Mouse (Mus musculus) neural tube, embryonic 13.5 days (tissue): Measurements from ENCODE around the gene Fam196b. TPM values are rescaled to one million over a fixed set of nuclear protein-coding genes. Genes with fewer than 3 reads are reported as not detected.

Experiments
- ATAC-seq: fragments of 200-750 bp; cut with Nextera tagmentation; 2 replicates; pipeline ENCODE4 v1.8.0; 2017; ENCODE audit warnings: low read depth, mild to moderate bottlenecking, moderate TSS enrichment, moderate library complexity
- H3K27ac ChIP-seq: fragments of 300-500 bp; sonication (generic); replicated peaks from 2 replicates; pipeline ENCODE4 v1.5.1; 2015; ENCODE audit warnings: moderate library complexity, mild to moderate bottlenecking, inconsistent platforms
- H3K27me3 ChIP-seq: fragments of 300-500 bp; sonication (generic); 2 replicates; pipeline ENCODE4 v1.6.1; 2015; ENCODE audit warnings: mild to moderate bottlenecking, inconsistent platforms
- H3K36me3 ChIP-seq: fragments of 300-500 bp; sonication (generic); 2 replicates; pipeline ENCODE4 v1.6.1; 2015; ENCODE audit warnings: mild to moderate bottlenecking, inconsistent platforms
- H3K4me1 ChIP-seq: fragments of 300-500 bp; sonication (generic); replicated peaks from 2 replicates; pipeline ENCODE4 v1.6.1; 2015; ENCODE audit warnings: inconsistent platforms
- H3K4me2 ChIP-seq: fragments of 300-500 bp; sonication (generic); 2 replicates; pipeline ENCODE4 v1.6.1; 2015; ENCODE audit warnings: inconsistent platforms, mild to moderate bottlenecking, moderate library complexity
- H3K4me3 ChIP-seq: fragments of 300-500 bp; sonication (generic); 2 replicates; pipeline ENCODE4 v1.5.1; 2015; ENCODE audit warnings: mild to moderate bottlenecking, inconsistent platforms
- H3K9ac ChIP-seq: fragments of 300-500 bp; sonication (generic); 2 replicates; pipeline ENCODE4 v1.6.1; 2015; ENCODE audit warnings: moderate library complexity, mild to moderate bottlenecking, inconsistent platforms
- H3K9me3 ChIP-seq: fragments of 300-500 bp; sonication (generic); 2 replicates; pipeline ENCODE4 v1.6.1; 2016; ENCODE audit warnings: inconsistent platforms
- WGBS: fragments of 180-500 bp; shearing (Covaris S2); methylation state at CpG from one replicate; pipeline ENCODE4 v1.1.7; 2015; 5-methylcytosine and 5-hydroxymethylcytosine counted together
- polyA plus RNA-seq: library from polyadenylated mRNA; unstranded; fragments of >200 nt; fragmentation: Nextera tagmentation; extraction: Ambion mirVana; gene quantifications from 2 replicates; pipeline ENCODE4 v1.2.1, GENCODE M21; 2015

Fam196b gene
- polyA plus RNA-seq, 1 experiment from 2014 or later, result 3.8 TPM

DNA sequence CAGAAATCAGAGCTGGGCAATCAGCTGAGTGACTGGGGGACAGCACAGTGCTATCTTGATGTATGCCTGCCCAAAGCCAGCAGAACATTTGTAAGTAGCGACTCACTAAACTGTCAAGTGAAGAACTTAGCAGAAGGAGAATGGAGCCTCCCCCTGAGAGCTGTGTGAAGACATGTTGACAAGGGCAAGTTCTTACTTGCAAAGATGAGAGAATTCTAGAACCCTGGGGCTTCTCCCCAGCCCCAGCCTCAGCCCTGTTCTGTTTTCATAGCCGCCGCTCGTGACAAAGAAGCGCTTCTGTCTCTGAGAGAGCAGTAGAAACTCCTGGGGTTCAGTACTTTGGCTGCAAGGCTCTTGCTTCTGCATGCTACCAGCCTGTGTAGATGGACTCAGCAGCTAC is 25.1 kb downstream of the Fam196b start:
- Histone ChIP-seq H3K9me3 (no peaks in the 10 kb centered on the region), H3K4me2 (no peak overlapping the region), H3K27ac (no peak overlapping the region), H3K4me3 (no peak overlapping the region), H3K36me3 (no peaks in the 10 kb centered on the region), H3K9ac (no peak overlapping the region), H3K4me1 (peaks cover 23% of the 10 kb centered on the region), H3K27me3 (no peaks in the 10 kb centered on the region)
- no peak for ATAC-seq
- WGBS, result 76% methylated on average over 5 of the region's 5 CpGs

DNA sequence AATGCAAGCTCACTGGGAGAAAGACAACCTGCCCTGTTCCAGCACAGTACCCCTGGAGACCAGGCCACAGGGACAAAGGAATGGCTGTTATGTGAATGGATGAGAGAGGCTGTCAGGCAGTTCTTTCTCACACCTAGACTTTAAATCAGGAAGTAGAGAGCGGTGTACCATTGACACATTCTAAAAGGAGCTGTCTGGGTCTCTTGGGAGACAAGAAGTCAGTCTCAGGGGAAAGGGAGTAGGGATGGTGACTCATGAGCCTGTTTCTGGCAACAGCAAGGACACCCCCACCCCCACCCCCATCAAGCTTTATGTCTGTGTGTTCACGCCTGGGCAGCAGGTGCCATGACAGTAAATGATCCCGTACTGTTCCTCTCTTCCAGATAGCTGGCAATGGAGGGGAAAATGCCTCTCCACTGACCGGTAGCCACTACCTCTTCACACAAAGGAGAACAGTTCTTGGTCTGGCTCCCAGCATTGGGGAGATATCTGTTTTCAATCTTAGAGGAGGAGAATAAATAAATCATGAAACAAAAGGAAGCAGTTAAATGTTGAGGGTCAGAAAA is 29.2 kb downstream of the Fam196b start:
- H3K9me3 ChIP-seq, result no peaks in the 10 kb centered on the region
- H3K27ac ChIP-seq, result peak overlapping the region; percentile 78
- H3K9ac ChIP-seq, result no peak overlapping the region
- peaks cover 32% of the 10 kb centered on the region for H3K4me1 ChIP-seq
- no peak overlapping the region for H3K4me2 ChIP-seq
- 20% methylated on average over 4 of the region's 4 CpGs for WGBS
- no peaks in the 10 kb centered on the region; the same call in 1 of the 2 replicates for H3K27me3 ChIP-seq
- no peaks in the 10 kb centered on the region for H3K36me3 ChIP-seq
- ATAC-seq, result peak; percentile 62
- H3K4me3 ChIP-seq, result no peak overlapping the region

DNA sequence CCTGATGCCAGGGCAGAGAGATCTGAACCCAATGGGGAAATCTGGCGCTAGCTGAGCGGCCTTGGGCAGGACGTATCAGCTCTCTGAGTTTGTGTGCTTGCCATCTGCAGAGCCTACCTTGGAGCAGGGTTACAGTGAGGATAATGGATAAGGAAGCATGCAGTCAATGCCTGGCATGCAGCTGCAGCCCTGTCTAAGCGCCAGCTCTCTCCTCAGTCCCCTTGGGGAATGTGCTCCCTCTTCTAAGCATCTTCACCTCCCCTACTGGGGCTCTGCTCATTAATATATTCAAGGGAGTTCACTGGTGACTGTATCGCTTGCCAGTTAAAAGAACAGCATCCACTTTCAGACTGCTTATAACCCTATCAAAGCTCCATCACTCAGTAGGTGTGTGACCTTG is 29.7 kb downstream of the Fam196b start:
- no peaks in the 10 kb centered on the region for H3K9me3 ChIP-seq
- peaks cover 37% of the 10 kb centered on the region for H3K4me1 ChIP-seq
- 17% methylated on average over 5 of the region's 5 CpGs for WGBS
- H3K27ac ChIP-seq, result peak overlapping the region; percentile 78
- no peak overlapping the region for H3K4me3 ChIP-seq
- H3K27me3 ChIP-seq, result no peaks in the 10 kb centered on the region; the same call in 1 of the 2 replicates
- no peak overlapping the region for H3K9ac ChIP-seq
- ATAC-seq, result peak; percentile 79
- H3K36me3 ChIP-seq, result no peaks in the 10 kb centered on the region
- no peak overlapping the region for H3K4me2 ChIP-seq

DNA sequence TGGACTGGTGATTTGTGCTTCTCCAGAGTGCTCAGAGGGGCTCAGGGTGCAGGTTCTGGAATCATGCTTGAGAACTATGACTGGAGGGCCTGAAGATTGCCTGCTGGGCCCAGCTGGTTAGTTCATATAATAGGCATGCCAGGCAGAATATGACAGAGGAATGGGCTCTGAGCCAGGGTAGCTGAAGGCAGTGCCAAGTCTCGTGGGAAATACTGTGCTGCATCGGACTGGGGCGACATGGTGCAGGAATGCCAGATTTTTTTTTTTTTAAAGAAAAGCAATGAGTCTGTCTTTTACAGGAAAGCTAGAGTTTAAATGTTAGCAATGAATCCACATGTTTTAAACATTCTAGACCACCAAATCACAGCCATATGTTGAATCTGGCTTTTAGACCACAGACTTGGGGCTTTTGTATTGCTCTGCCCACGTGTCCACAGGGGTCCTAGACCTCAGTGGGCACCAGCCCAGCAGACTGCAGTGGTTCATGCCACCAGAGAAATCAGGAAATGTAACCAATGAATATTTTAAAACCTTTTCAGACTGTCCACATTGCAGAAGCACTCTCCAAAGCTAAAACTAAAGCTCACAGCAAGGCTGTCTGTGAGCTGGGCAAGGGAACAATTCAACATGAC is 33.8 kb downstream of the Fam196b start:
- Histone ChIP-seq H3K27me3 (no peaks in the 10 kb centered on the region; the same call in 1 of the 2 replicates), H3K9ac (no peak overlapping the region), H3K4me1 (peaks cover 35% of the 10 kb centered on the region), H3K4me3 (no peak overlapping the region), H3K4me2 (no peak overlapping the region), H3K27ac (peak overlapping the region; percentile 70), H3K36me3 (no peaks in the 10 kb centered on the region), H3K9me3 (no peaks in the 10 kb centered on the region)
- ATAC-seq, result peak; percentile 69
- WGBS, result 20% methylated on average over 4 of the region's 4 CpGs

DNA sequence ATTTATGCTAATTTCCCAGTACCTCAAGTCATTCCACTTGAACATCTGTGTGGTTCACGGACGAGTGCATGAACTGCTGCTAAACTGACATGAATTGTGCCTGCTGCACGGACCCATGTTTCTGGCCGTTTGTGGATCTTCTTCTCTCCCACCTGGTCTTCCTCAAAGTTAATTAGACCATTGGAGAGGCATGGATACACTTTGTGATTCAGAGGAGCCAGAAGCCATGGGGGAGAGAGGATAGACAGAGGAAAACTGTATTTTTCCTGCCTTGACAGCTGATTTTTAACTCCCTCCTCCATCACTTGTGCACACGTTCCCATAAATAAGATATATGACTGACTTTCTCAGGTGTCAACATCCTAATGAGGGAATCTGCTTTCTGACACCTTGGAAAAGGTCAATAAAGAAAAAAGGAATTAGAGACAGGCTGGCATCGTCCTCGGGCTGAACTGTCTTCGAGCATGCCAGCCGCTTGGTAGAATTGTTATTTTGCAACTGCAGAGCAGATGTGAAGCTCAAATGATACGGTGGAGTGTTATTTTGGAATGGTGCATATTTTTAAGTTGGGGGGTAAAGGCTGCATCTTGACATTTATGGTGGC is 34.9 kb downstream of the Fam196b start:
- Histone ChIP-seq H3K4me2 (no peak overlapping the region), H3K4me3 (no peak overlapping the region), H3K36me3 (no peaks in the 10 kb centered on the region), H3K27ac (peak overlapping the region; percentile 39; the same call in 1 of the 2 replicates), H3K9me3 (no peaks in the 10 kb centered on the region), H3K9ac (no peak overlapping the region), H3K4me1 (peaks cover 24% of the 10 kb centered on the region), H3K27me3 (no peaks in the 10 kb centered on the region; the same call in 1 of the 2 replicates)
- no peak for ATAC-seq
- WGBS, result 66% methylated on average over 10 of the region's 10 CpGs

DNA sequence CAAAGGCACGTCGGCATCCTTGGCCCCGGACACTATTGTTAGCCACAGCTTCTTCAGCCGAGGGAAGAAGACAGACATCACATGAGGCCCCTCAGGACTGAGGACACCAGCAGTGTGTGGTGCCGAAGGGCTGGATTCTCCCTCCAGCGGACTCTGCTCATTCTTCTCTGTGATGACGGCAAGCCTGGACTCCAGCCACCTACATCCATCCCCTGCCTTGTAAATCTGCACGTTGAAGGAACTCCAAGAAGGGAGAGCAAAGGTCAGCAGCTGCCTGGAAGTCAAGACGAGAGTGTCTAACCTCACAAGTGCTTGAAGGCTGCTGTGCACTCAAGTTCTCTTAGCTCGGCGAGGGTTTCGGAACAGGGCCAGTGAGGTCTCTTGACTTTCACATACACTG is 40.8 kb downstream of the Fam196b start:
- no peak overlapping the region for H3K4me2 ChIP-seq
- H3K4me3 ChIP-seq, result no peak overlapping the region
- H3K27ac ChIP-seq, result no peak overlapping the region
- no peaks in the 10 kb centered on the region; the same call in 1 of the 2 replicates for H3K27me3 ChIP-seq
- H3K4me1 ChIP-seq, result peaks cover 14% of the 10 kb centered on the region
- no peak for ATAC-seq
- WGBS, result 73% methylated on average over 12 of the region's 12 CpGs
- no peaks in the 10 kb centered on the region for H3K9me3 ChIP-seq
- no peak overlapping the region for H3K9ac ChIP-seq
- no peaks in the 10 kb centered on the region for H3K36me3 ChIP-seq

DNA sequence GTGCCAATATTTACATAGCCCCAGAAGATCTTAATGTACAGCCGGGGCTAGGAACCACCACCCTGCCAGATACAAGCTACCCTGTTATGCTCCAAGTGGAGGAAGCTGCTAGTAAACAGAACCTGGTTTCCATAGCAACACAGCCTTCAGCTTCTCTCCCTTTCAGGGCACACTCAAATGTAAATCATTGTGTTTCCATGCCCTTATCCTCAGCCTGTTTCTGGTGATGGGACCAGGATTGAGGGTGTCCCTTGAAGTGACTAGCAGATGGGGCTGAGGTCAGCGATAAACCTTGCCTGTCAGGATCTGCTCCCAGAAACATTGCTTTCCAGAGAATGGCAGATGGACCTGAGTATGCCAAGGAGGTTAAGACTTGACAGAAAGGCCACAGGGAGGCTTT is 41.5 kb downstream of the Fam196b start:
- H3K27ac ChIP-seq, result no peak overlapping the region
- peaks cover 14% of the 10 kb centered on the region for H3K4me1 ChIP-seq
- peak; percentile 46; the same call in 1 of the 2 replicates for ATAC-seq
- 36% methylated on average over 2 of the region's 2 CpGs for WGBS
- no peak overlapping the region for H3K9ac ChIP-seq
- H3K4me3 ChIP-seq, result no peak overlapping the region
- no peak overlapping the region for H3K4me2 ChIP-seq
- no peaks in the 10 kb centered on the region; the same call in 1 of the 2 replicates for H3K27me3 ChIP-seq
- no peaks in the 10 kb centered on the region for H3K9me3 ChIP-seq
- H3K36me3 ChIP-seq, result no peaks in the 10 kb centered on the region

DNA sequence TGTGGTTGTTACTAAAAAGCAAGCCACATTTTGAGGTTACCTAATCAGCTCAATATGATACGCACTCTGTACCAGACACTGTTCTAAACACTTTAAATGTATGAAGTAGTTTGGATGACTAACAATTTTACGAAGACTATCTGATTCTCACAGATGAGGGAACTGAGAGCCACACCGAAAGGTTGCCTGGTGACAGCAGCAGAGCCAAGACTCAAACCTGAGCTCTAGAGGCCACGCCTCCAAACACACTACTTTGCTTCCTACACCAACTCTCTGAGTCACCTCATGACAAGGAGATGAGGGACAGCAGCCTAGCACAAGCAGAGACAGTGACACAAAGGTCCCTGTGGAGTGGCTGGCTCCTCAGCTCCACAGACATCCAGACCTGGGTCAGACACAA is 57.6 kb downstream of the Fam196b start:
- Histone ChIP-seq H3K9ac (no peak overlapping the region), H3K9me3 (no peaks in the 10 kb centered on the region), H3K27ac (no peak overlapping the region), H3K36me3 (no peaks in the 10 kb centered on the region), H3K4me3 (no peak overlapping the region), H3K4me1 (peaks cover 25% of the 10 kb centered on the region), H3K4me2 (no peak overlapping the region), H3K27me3 (peaks cover 8% of the 10 kb centered on the region)
- ATAC-seq, result no peak
- 90% methylated on average over 4 of the region's 4 CpGs for WGBS

DNA sequence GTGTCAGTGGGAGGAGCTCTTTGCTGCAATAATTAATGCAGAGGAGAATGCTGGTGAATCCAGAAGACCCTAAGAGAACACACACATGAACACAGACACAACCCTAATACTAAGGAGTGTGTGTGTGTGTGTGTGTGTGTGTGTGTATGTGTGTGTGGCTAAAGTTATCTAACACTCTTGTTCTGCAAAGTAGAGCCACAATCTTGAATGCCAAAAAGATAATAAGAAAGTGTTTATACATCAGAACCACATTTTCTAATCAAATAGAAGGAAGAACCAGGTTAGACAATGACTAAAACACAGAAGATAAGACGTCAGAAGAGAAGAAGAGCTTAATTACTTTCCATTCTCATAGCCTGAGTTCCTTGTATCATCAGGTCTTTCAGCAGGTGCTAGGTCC is 60.9 kb downstream of the Fam196b start:
- no peak for ATAC-seq
- Histone ChIP-seq H3K4me1 (peaks cover 46% of the 10 kb centered on the region), H3K27ac (no peak overlapping the region), H3K4me3 (no peak overlapping the region), H3K36me3 (no peaks in the 10 kb centered on the region), H3K9ac (no peak overlapping the region), H3K4me2 (no peak overlapping the region), H3K27me3 (peaks cover 5% of the 10 kb centered on the region), H3K9me3 (no peaks in the 10 kb centered on the region)
- 81% methylated on average over 1 of the region's 1 CpGs for WGBS

DNA sequence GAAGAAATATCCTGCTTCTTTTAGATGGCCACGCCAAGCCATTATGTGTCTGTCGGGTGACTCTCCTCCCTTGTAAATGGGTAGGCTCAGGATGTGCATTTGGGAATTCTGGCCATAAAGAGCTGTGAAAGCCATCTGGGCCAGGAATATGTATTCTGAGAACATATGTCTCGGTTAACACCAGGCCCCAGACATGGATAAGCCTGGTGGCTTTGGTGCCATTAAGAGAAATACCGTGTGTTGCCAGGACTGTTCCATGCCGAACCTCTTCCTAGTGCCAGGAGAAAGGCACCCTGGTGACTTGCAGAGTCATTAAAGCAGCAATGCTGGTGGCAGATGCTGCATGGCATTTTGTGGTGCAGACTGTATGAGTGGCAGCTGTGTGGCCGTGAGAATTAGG is 63.0 kb downstream of the Fam196b start:
- peak; percentile 70 for ATAC-seq
- 41% methylated on average over 6 of the region's 6 CpGs for WGBS
- Histone ChIP-seq H3K9ac (no peak overlapping the region), H3K4me1 (peaks cover 46% of the 10 kb centered on the region), H3K4me3 (no peak overlapping the region), H3K27ac (peak overlapping the region; percentile 47; the same call in 1 of the 2 replicates), H3K27me3 (0 out of 2 replicates have a peak, but pooled peaks cover 4% of the 10 kb centered on the region), H3K9me3 (no peaks in the 10 kb centered on the region), H3K4me2 (no peak overlapping the region), H3K36me3 (no peaks in the 10 kb centered on the region)

DNA sequence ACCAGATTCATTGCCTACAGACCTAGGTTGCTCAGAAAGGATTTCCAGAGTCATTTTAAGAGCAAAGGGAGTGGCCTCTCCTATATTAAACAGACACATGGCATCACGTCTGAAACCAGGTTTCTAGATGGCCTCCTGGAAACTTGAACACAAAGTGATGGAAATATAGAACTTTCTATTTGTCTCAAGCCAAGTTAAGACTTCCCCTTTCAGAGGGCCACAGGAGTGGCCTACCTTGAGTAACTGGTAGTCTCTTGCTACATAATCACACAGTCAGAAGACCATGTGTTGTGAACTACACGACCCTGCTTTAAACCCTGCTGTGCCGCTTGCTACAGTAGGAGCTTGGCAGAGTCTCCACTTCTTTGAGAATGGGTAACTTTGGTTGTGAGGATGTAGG is 68.9 kb downstream of the Fam196b start:
- peaks cover 23% of the 10 kb centered on the region for H3K4me1 ChIP-seq
- no peaks in the 10 kb centered on the region for H3K36me3 ChIP-seq
- H3K27ac ChIP-seq, result no peak overlapping the region
- no peaks in the 10 kb centered on the region for H3K9me3 ChIP-seq
- ATAC-seq, result no peak
- no peak overlapping the region for H3K9ac ChIP-seq
- no peak overlapping the region for H3K4me3 ChIP-seq
- WGBS, result 90% methylated on average over 3 of the region's 3 CpGs
- H3K27me3 ChIP-seq, result 0 out of 2 replicates have a peak, but pooled peaks cover 4% of the 10 kb centered on the region
- H3K4me2 ChIP-seq, result no peak overlapping the region

DNA sequence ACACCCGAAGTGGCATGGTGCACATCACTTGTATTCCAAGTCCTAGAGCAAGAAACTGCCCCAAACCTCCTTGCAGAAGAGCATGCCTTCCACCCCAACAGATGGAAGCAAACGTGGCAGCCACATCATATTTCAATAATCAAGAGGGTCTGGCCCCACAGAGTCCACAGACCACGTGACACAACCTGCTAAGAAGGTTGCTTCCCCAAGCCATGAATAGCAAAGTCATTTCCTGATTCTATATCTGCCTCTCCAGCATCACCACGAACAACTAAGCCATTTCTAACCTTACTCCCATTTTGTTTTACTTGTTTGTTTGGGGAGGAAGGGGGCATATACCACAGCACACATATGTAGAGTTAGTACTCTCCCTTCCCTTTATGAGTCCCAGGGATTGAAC is 69.6 kb downstream of the Fam196b start:
- WGBS, result 61% methylated on average over 4 of the region's 4 CpGs
- Histone ChIP-seq H3K9ac (no peak overlapping the region), H3K4me3 (no peak overlapping the region), H3K4me2 (no peak overlapping the region), H3K4me1 (peaks cover 19% of the 10 kb centered on the region), H3K36me3 (no peaks in the 10 kb centered on the region), H3K27me3 (0 out of 2 replicates have a peak, but pooled peaks cover 4% of the 10 kb centered on the region), H3K9me3 (no peaks in the 10 kb centered on the region), H3K27ac (no peak overlapping the region)
- no peak for ATAC-seq
